In the genomic region with DNA sequence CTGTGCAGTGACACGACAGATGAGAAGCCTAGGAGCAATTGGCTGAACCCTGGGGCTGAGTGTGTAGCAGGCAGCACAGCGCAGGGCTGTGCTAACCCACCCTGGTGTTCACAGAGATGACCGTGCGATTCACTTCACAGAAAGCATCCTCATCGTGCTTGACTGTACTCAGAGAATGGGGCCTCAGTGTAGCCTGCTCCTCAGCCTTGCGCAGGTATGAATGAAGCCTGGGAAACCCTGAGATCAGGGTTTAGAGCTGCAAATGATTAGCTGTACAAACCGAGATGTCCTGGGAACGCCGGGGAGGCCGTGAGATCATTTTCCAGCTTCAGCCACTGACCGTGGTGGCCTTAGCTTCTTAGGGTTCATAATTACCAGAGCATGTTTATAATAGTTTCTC, we compare ENCODE assay signal across 20 mouse cellular contexts. TPM values are rescaled to one million over a fixed set of nuclear protein-coding genes. Genes with fewer than 3 reads are reported as not detected.
DNase-seq lines count a peak whose midpoint lies in the region; ATAC-seq and TF ChIP-seq lines count a peak whose summit lies in the region.
"Had no signal": no experiment of that assay in that cellular context is flagged by ENCODE, and none has a peak within 500 bp of the region (broad histone marks: within the 10 kb centered on the region; RNA-seq: fewer than 3 reads in every experiment).

No protein-coding gene starts in this region.

- no peak overlapping the region for H3K4me2 ChIP-seq in forebrain, embryonic 11.5 days (ENCODE audit: low read depth, low read length, severe bottlenecking)
- no peak overlapping the region for H3K4me2 ChIP-seq in forebrain, embryonic 15.5 days (replicated peaks)
- H3K4me2 ChIP-seq in kidney, postnatal 0 days (ENCODE audit: low read length), result no peak overlapping the region
- H3K4me2 ChIP-seq: heart, embryonic 12.5 days had no signal

- ATAC-seq in forebrain, embryonic 11.5 days (replicated peaks; ENCODE audit: low FRiP score), result no peak
- ATAC-seq in forebrain, embryonic 15.5 days (replicated peaks), result no peak
- ATAC-seq in kidney, postnatal 0 days (replicated peaks; ENCODE audit: low FRiP score, low read depth), result peak; percentile 30; the same call in 1 of the 2 replicates
- ATAC-seq: CD4-positive, CD25-positive, alpha-beta regulatory T cell, adult 4 months; forebrain, embryonic 14.5 days; hindbrain, embryonic 16.5 days had no signal

- peaks cover 4% of the 10 kb centered on the region; the same call in 1 of the 2 replicates for H3K4me1 ChIP-seq in forebrain, embryonic 11.5 days (replicated peaks; ENCODE audit: control insufficient read depth, insufficient read depth, low read length)
- peaks cover 19% of the 10 kb centered on the region for H3K4me1 ChIP-seq in forebrain, embryonic 15.5 days
- H3K4me1 ChIP-seq in kidney, postnatal 0 days (replicated peaks; ENCODE audit: insufficient read depth, low read length), result peaks cover 21% of the 10 kb centered on the region; the same call in 1 of the 2 replicates
- H3K4me1 ChIP-seq in heart, embryonic 10.5 days, result peaks cover 20% of the 10 kb centered on the region

- no peaks in the 10 kb centered on the region; the same call in 1 of the 2 replicates for H3K36me3 ChIP-seq in forebrain, embryonic 11.5 days (ENCODE audit: control insufficient read depth, insufficient read depth, low read length)
- no peaks in the 10 kb centered on the region for H3K36me3 ChIP-seq in forebrain, embryonic 15.5 days
- H3K36me3 ChIP-seq in kidney, postnatal 0 days (ENCODE audit: insufficient read depth, low read length), result no peaks in the 10 kb centered on the region
- no peaks in the 10 kb centered on the region for H3K36me3 ChIP-seq in heart, embryonic 10.5 days
- H3K36me3 ChIP-seq: G1E; heart, embryonic 12.5 days had no signal

- 85% methylated on average over 11 of the region's 11 CpGs for WGBS in forebrain, embryonic 11.5 days
- WGBS in forebrain, embryonic 15.5 days, result 86% methylated on average over 11 of the region's 11 CpGs
- 60% methylated on average over 11 of the region's 11 CpGs for WGBS in kidney, postnatal 0 days
- 87% methylated on average over 11 of the region's 11 CpGs for WGBS in heart, embryonic 10.5 days

- H3K4me3 ChIP-seq in forebrain, embryonic 11.5 days (ENCODE audit: low read depth, low read length), result no peak overlapping the region
- no peak overlapping the region for H3K4me3 ChIP-seq in forebrain, embryonic 15.5 days
- no peak overlapping the region for H3K4me3 ChIP-seq in kidney, postnatal 0 days (replicated peaks; ENCODE audit: low read depth, low read length)
- H3K4me3 ChIP-seq in heart, embryonic 10.5 days, result no peak overlapping the region
- H3K4me3 ChIP-seq: embryonic facial prominence, embryonic 10.5 days; heart, adult 2 months; heart, embryonic 12.5 days had no signal

- TF ChIP-seq CTCF in kidney, postnatal 0 days (IDR thresholded peaks at IDR 0.05; ENCODE audit: low read depth), result no peak

- no peak overlapping the region for H3K27ac ChIP-seq in forebrain, embryonic 11.5 days (ENCODE audit: low read depth, low read length)
- no peak overlapping the region for H3K27ac ChIP-seq in forebrain, embryonic 15.5 days (replicated peaks)
- no peak overlapping the region for H3K27ac ChIP-seq in kidney, postnatal 0 days
- no peak overlapping the region for H3K27ac ChIP-seq in heart, embryonic 10.5 days
- H3K27ac ChIP-seq: embryonic facial prominence, embryonic 10.5 days; heart, adult 2 months had no signal

- DNase-seq in forebrain, embryonic 11.5 days (ENCODE audit: low spot score), result peak; percentile 45
- peak; percentile 83 for DNase-seq in kidney, adult 9 months
- no peak for DNase-seq in kidney, postnatal 0 days (ENCODE audit: low spot score)
- DNase-seq in kidney, postnatal 36 days, result peak; percentile 64 to 68
- no peak for DNase-seq in gastrocnemius, adult 8-10 months (ENCODE audit: low spot score in 2 of 2)
- DNase-seq in heart, embryonic 10.5 days (ENCODE audit: low spot score), result no peak
- no peak for DNase-seq in cerebellum, adult 9-10 months
- DNase-seq: adrenal gland, postnatal 10 days; B cell, adult 2 months; cerebellum, adult 18-20 months; cerebellum, postnatal 10 days; gastrocnemius, postnatal 10 days; heart, adult 2 months had no signal

- no peaks in the 10 kb centered on the region for H3K9me3 ChIP-seq in forebrain, embryonic 11.5 days (ENCODE audit: control insufficient read depth, low read length)
- no peaks in the 10 kb centered on the region for H3K9me3 ChIP-seq in forebrain, embryonic 15.5 days
- no peaks in the 10 kb centered on the region for H3K9me3 ChIP-seq in kidney, postnatal 0 days (replicated peaks; ENCODE audit: low read length)
- H3K9me3 ChIP-seq in heart, embryonic 10.5 days, result no peaks in the 10 kb centered on the region
- H3K9me3 ChIP-seq: embryonic facial prominence, embryonic 10.5 days; heart, embryonic 12.5 days had no signal

- H3K9ac ChIP-seq in forebrain, embryonic 11.5 days (ENCODE audit: low read length), result no peak overlapping the region
- H3K9ac ChIP-seq in forebrain, embryonic 15.5 days (replicated peaks), result no peak overlapping the region
- no peak overlapping the region for H3K9ac ChIP-seq in kidney, postnatal 0 days (ENCODE audit: low read depth, low read length)
- H3K9ac ChIP-seq: heart, embryonic 12.5 days had no signal

- H3K27me3 ChIP-seq in forebrain, embryonic 11.5 days (ENCODE audit: control insufficient read depth, insufficient read depth, low read length), result no peaks in the 10 kb centered on the region
- no peaks in the 10 kb centered on the region for H3K27me3 ChIP-seq in forebrain, embryonic 15.5 days
- H3K27me3 ChIP-seq in kidney, postnatal 0 days (ENCODE audit: insufficient read depth, low read length), result no peaks in the 10 kb centered on the region
- H3K27me3 ChIP-seq in heart, embryonic 10.5 days (ENCODE audit: insufficient read depth, poor library complexity, severe bottlenecking), result no peaks in the 10 kb centered on the region
- H3K27me3 ChIP-seq: heart, embryonic 12.5 days had no signal

RNA-seq across cellular contexts. Expression of a gene that starts 29.5 kb away (rescaled TPM):
- polyA plus RNA-seq in forebrain, embryonic 11.5 days (2014; fragmentation: Nextera tagmentation; extraction: Ambion mirVana), result 28.5 and 31.5 TPM in 2 replicates
- polyA plus RNA-seq in forebrain, embryonic 15.5 days (2015; fragmentation: Nextera tagmentation; extraction: Ambion mirVana), result 3.5 and 5.0 TPM in 2 replicates
- polyA plus RNA-seq in kidney, postnatal 0 days (2015; fragmentation: Nextera tagmentation; extraction: Ambion mirVana), result 20.1 and 24.9 TPM in 2 replicates
- under 1 TPM; 0.05 to 0.38 (median 0.06) TPM for total RNA-seq in gastrocnemius, adult 8-10 months (2022)
- polyA plus RNA-seq in heart, embryonic 10.5 days (2016; fragmentation: Nextera tagmentation; extraction: Ambion mirVana), result 4.1 and 7.0 TPM in 2 replicates
- polyA plus RNA-seq: G1E had no signal

Comparison
In these comparisons a context has a peak if more than half of its experiments do, and no peak if none do; other contexts are left out.
1. DNase-seq: peak in forebrain, embryonic 11.5 days (single experiment), kidney, adult 9 months (single experiment) and kidney, postnatal 36 days (2 of 2); none in kidney, postnatal 0 days (single experiment), gastrocnemius, adult 8-10 months (0 of 2), heart, embryonic 10.5 days (single experiment) and cerebellum, adult 9-10 months (single experiment).